Mouse (Mus musculus) liver, postnatal 0 days (tissue): Measurements from ENCODE around the gene Fam178b.

Source experiments
- CTCF ChIP-seq: sonication (generic); IDR thresholded peaks from 2 replicates; pipeline ENCODE4 v1.5.1; 2016; ENCODE audit warnings: antibody characterized with exemption, low read depth
- EP300 ChIP-seq: IDR thresholded peaks from 2 replicates; pipeline ENCODE4 v1.6.1; 2016; ENCODE audit warnings: antibody characterized with exemption, low read depth, mild to moderate bottlenecking

GRCm38 (mm10) chr1:36529875-36530274 is 153.1 kb downstream of the Fam178b start:
- TF ChIP-seq CTCF (no peak), EP300 (no peak)
